Mouse (Mus musculus): Measurements from ENCODE around the gene Rab29. TPM values are rescaled to one million over a fixed set of nuclear protein-coding genes. Genes with fewer than 3 reads are reported as not detected.

The Rab29 gene
- polyA plus RNA-seq, 1 experiment: 9.3 TPM

DNA sequence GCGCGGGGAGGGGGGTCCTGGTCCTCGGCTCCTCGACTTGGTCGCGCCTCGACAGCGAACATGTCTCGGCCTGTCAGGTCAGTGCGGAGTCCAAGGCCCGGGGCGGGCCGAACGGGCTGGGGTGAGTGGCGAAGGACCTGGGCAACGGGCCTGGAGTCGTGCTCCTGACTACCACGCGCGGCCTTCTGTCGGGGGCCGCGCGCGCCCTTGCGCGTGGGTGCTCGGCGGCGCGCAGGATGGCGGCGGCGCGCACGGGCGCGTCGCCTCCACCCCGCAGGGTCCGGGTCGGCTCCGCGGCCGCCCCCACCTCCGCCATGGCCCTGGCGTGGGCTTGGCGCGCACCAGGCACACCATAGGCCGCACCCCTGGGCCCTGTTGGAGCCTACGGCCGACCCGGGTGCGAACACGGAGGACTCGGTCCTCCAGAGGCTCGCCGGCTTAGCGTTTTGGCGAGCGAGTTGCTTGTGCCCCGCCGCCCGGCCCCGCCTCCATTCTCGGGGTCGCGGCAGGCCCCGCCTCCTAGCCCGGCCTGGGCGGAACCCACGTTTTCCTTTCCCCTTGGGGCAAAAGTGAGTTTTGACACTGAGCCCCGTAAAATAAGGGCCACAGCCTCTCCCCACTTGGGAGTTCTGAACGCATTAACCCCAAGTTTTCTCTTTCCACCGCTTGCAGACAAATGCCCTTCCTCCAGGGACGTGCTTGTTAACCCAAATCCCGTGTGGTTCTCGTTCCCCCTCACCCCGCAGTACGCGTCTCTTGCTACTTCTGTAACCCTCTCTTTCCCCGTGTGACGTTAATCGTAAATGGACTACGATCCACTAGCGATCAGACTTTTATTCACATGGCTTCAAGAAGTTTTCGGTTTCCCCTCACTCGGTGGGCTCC lies 43.9 kb downstream of the Rab29 start:
- Histone ChIP-seq H3K4me3 (ENCODE audit: insufficient read depth, low read length) (peak overlapping the region; percentile 65), H3K27ac (ENCODE audit: insufficient read depth, low read length) (peak overlapping the region; percentile 86), H3K4me1 (ENCODE audit: control insufficient read depth, insufficient read depth, low read length) (peaks cover 2% of the 10 kb centered on the region; the same call in 1 of the 2 replicates)
- TF ChIP-seq POLR2A (IDR thresholded peaks at IDR 0.05; ENCODE audit: extremely low read depth, insufficient read depth, low read length): peak; percentile 34; the same call in 1 of the 2 replicates
- TF ChIP-seq CTCF (IDR thresholded peaks at IDR 0.05; ENCODE audit: extremely low read depth, insufficient read depth, low read length): no peak

DNA sequence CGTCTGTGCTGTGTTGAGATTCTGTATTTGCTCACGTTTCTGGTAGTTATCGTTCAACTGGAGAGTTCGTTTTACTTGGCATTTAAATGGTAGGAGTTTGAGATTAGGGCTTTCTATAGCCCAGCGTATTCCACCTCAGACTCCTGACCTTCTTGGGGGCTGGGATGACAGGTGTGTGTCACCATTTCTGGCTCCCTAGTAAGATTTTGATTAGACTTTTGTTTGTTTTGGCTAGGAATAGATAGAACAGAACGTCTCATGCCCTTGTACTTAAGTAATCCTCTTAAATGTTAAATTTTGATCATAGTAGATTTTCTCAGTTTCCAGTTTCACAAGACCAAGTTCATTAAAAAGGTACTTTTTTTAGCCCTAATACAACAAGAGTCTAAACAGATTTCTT lies 50.6 kb downstream of the Rab29 start:
- no peak overlapping the region for H3K27ac ChIP-seq (ENCODE audit: insufficient read depth, low read length)
- H3K4me1 ChIP-seq (ENCODE audit: control insufficient read depth, insufficient read depth, low read length): no peaks in the 10 kb centered on the region
- H3K4me3 ChIP-seq (ENCODE audit: insufficient read depth, low read length): no peak overlapping the region
- TF ChIP-seq POLR2A (IDR thresholded peaks at IDR 0.05; ENCODE audit: extremely low read depth, insufficient read depth, low read length) (no peak), CTCF (IDR thresholded peaks at IDR 0.05; ENCODE audit: extremely low read depth, insufficient read depth, low read length) (no peak)

DNA sequence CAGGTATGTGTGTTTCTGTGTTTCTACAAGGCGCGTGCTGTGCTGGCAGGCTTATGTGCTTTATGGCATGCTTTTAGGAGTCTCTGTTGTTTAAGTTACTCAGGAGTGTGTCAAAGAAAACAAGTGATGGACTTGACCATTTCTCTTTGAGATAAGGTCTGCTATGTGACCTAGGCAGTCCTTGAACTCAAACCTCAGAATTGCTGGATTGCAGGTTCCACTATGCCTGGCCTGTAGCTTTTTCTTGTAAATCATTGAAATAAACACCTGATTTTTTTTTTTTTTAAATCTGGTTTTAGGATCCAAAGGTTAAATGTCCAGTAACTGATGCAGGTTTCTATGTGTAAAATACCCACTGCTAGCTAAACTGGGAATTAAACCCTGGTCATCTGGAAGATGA lies 52.0 kb downstream of the Rab29 start:
- H3K4me1 ChIP-seq (ENCODE audit: control insufficient read depth, insufficient read depth, low read length): no peaks in the 10 kb centered on the region
- H3K27ac ChIP-seq (ENCODE audit: insufficient read depth, low read length): no peak overlapping the region
- H3K4me3 ChIP-seq (ENCODE audit: insufficient read depth, low read length): no peak overlapping the region
- TF ChIP-seq CTCF (IDR thresholded peaks at IDR 0.05; ENCODE audit: extremely low read depth, insufficient read depth, low read length): no peak
- no peak for TF ChIP-seq POLR2A (IDR thresholded peaks at IDR 0.05; ENCODE audit: extremely low read depth, insufficient read depth, low read length)

DNA sequence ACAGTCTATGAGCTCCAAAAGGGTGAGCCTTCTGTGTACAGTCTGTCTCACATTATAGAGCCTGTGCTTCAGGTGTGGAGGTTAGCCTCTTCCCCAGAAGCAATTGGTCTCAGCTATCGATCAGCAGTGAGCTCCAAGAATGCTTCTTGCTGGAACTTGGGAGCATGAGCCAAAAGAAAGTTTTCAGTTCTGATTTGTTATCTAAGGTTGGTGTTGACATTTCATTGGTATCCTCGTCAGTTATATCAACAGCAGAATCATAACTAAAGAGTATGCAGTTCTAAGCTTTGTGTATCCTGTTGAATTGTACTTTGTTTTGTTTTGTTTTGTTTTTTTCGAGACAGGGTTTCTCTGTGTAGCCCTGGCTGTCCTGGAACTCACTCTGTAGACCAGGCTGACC lies 55.1 kb downstream of the Rab29 start:
- no peak overlapping the region for H3K4me3 ChIP-seq (ENCODE audit: insufficient read depth, low read length)
- H3K27ac ChIP-seq (ENCODE audit: insufficient read depth, low read length): no peak overlapping the region
- H3K4me1 ChIP-seq (ENCODE audit: control insufficient read depth, insufficient read depth, low read length): no peaks in the 10 kb centered on the region
- TF ChIP-seq POLR2A (IDR thresholded peaks at IDR 0.05; ENCODE audit: extremely low read depth, insufficient read depth, low read length) (no peak), CTCF (IDR thresholded peaks at IDR 0.05; ENCODE audit: extremely low read depth, insufficient read depth, low read length) (no peak)

Other genes starting within 250 kb of the Rab29 start
- gene Ctse, start 228.9 kb upstream of the Rab29 start, polyA plus RNA-seq (2012; rRNA removed): not detected in 2 replicates
- gene Rab7b, start 178.5 kb upstream of the Rab29 start, polyA plus RNA-seq (2012; rRNA removed): 4.3 and 5.1 TPM in 2 replicates
- 0.02 TPM in 1 of 2 replicates, not detected in the other for gene Slc26a9, start 123.2 kb upstream of the Rab29 start, polyA plus RNA-seq (2012; rRNA removed)
- 1.4 and 2.1 TPM in 2 replicates for gene Pm20d1, start 69.8 kb upstream of the Rab29 start, polyA plus RNA-seq (2012; rRNA removed)
- gene Slc41a1, start 39.7 kb upstream of the Rab29 start, polyA plus RNA-seq (2012; rRNA removed): 35.8 and 40.6 TPM in 2 replicates
- 51.4 and 52.2 TPM in 2 replicates for gene Nucks1, start 43.3 kb downstream of the Rab29 start, polyA plus RNA-seq (2012; rRNA removed)
- gene Slc45a3, start 95.7 kb downstream of the Rab29 start, polyA plus RNA-seq (2012; rRNA removed): 1.6 and 2.0 TPM in 2 replicates
- gene Elk4, start 140.4 kb downstream of the Rab29 start, polyA plus RNA-seq (2012; rRNA removed): 20.1 and 20.3 TPM in 2 replicates
- 73.5 and 84.7 TPM in 2 replicates for gene Mfsd4a, start 200.8 kb downstream of the Rab29 start, polyA plus RNA-seq (2012; rRNA removed)